Mouse (Mus musculus): ENCODE results near the gene Oosp2.

Gene Oosp2

DNA sequence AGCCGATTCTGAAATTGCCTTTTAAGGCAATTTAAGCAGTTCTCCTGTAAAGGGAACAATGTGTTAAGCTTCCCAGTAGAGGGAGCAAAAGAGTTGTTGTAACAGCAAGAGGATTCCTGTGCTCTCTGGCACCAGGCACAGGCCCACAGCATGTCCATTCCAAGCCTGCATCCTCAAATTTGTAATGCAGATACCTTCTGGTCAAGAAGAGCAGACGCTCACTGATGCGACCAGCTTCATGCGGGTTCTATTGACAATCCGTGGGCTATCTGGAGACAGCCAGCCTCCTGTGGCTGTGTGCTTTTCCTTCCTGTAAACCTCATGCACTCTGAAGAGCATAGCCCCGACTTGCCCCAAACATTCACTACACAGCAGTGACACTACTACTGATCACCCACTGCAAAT lies 48.8 kb downstream of the Oosp2 start:
- in situ Hi-C loops (cut with MboI; ENCODE audit: unreplicated experiment in 2 of 2): loop anchor here (5.0 to 25.0 kb wide), 4 partner anchors 303 to 801 kb away; partner anchors contain the start of genes Olfr1441 (in 1 of the 2) and Patl1 (in 1 of the 2)

DNA sequence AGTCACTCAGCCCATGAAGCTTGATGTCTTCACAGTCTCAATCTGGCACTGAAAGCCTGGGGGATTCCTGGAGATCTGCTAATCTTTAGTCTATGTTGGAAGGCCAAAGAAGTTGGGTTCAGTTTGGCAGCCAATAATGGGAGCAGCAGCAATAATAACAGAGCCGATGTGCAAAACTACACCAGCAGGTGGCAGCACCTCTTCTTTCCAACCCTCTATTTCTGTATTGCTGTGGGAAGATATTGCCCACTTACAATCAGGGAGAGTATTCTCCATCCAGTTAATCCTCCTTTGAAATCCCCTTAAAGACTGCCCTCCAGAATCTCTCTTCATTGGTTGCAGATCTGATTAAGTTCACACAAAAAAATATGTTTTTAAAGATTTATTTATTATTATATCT lies 52.2 kb downstream of the Oosp2 start:
- in situ Hi-C loops (cut with MboI; ENCODE audit: unreplicated experiment in 2 of 2): loop anchor here (5.0 to 25.0 kb wide), 9 partner anchors 159 to 807 kb away; partner anchors contain the start of gene Olfr1441 (in 2 of the 2)

DNA sequence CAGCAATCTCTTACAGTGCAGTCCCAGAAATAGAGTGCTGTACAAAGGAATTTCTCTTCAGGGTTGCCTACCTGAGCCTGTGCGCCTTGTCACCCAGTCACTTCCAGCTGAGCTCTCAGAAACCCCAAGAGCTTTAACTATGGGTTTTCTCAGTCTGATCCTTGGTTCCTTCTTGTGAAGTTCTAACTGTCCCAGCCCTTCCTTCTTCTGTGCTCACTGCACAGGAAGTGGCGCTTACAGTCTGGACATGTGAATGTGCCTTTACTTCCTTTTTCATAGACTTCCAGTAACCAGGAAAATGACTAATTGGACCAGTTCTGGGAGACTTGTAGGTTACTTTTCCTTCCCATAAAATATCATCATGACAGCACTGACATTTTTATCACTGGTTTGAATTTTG lies 55.8 kb downstream of the Oosp2 start, which contains the start of gene Ms4a6d:
Ms4a6d (minus strand) TSS at position 247 of the 400 bp plus-strand sequence.
- in situ Hi-C loops (cut with MboI; ENCODE audit: unreplicated experiment in 2 of 2): loop anchor here (5.0 to 25.0 kb wide), 10 partner anchors 163 to 810 kb away; partner anchors contain the start of gene Olfr1441 (in 2 of the 2)

DNA sequence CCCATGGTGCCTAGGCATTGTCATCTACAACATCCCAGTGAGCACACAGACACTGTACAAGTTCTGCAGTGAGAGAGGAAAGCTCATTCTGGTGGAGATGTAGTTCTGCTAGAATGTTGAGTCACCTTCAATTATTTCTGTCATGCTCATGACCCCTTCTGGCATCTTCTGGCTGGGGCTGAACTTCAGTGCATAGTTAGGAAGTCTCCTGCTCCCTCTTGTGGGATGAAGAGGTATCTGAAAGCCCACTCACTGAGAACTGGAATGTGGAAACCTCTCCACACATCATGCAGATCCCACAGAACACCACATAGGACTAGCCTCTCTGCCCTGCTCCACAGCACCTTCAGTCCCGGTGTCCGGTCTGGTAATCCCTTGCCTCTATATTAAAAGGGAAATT lies 58.3 kb downstream of the Oosp2 start:
- in situ Hi-C loops (cut with MboI; ENCODE audit: unreplicated experiment in 2 of 2): loop anchor here (5.0 to 25.0 kb wide), 6 partner anchors 245 to 813 kb away; partner anchors contain the start of gene Olfr1441 (in 2 of the 2)

DNA sequence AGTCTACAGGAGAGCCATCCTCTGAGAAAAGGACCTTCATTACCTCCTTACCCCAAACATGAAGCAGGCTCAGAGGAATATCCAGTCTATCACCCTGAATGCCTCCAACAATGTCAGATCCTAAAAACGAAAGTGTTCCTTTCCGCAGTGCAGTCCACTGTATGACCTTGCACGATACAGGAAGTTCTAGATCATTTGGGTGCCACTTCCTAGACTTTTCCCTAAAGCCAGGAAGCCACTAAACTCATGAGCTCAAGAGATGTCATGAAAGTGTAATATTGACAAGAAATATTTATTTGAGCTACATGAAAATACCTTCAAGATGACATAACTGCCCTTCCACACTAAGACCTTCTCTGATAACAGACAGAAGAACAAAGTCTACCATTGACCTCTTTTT lies 59.0 kb downstream of the Oosp2 start:
- in situ Hi-C loops (cut with MboI; ENCODE audit: unreplicated experiment in 2 of 2): loop anchor here (5.0 to 25.0 kb wide), 6 partner anchors 244 to 813 kb away; partner anchors contain the start of gene Olfr1441 (in 2 of the 2)

All from v-Abl transformed pro-B cells (cell line).